Mouse (Mus musculus) kidney, postnatal 0 days (tissue): ENCODE data around the gene Cry2. TPM values are rescaled to one million over a fixed set of nuclear protein-coding genes. Genes with fewer than 3 reads are reported as not detected.

Experiments
- ATAC-seq: fragments of 200-750 bp; cut with Nextera tagmentation; replicated peaks from 2 replicates; pipeline ENCODE4 v1.8.0; 2017; ENCODE audit warnings: low read depth, moderate number of reproducible peaks, moderate TSS enrichment, moderate library complexity; ENCODE audit not compliant: low FRiP score
- DNase-seq: peaks from one replicate; pipeline ENCODE4 v3.0.0-alpha.2; 2016; ENCODE audit warnings: low spot score
- H3K27ac ChIP-seq: fragments of 300-500 bp; sonication (generic); 2 replicates; pipeline ENCODE4 v1.5.1; 2014; ENCODE audit warnings: mild to moderate bottlenecking
- H3K27me3 ChIP-seq: fragments of 300-500 bp; sonication (generic); 2 replicates; pipeline ENCODE4 v1.6.1; 2014; ENCODE audit warnings: low read length, mixed read lengths; ENCODE audit not compliant: insufficient read depth
- H3K36me3 ChIP-seq: fragments of 300-500 bp; sonication (generic); 2 replicates; pipeline ENCODE4 v1.6.1; 2014; ENCODE audit warnings: low read length, mixed read lengths; ENCODE audit not compliant: insufficient read depth
- H3K4me1 ChIP-seq: fragments of 300-500 bp; sonication (generic); replicated peaks from 2 replicates; pipeline ENCODE4 v1.6.1; 2014; ENCODE audit warnings: antibody characterized with exemption, low read length, mixed read lengths; ENCODE audit not compliant: insufficient read depth
- H3K4me2 ChIP-seq: fragments of 300-500 bp; sonication (generic); 2 replicates; pipeline ENCODE4 v1.6.1; 2014; ENCODE audit warnings: mild to moderate bottlenecking, low read length, moderate library complexity, mixed read lengths
- H3K4me3 ChIP-seq: fragments of 300-500 bp; sonication (generic); replicated peaks from 2 replicates; pipeline ENCODE4 v1.5.1; 2014; ENCODE audit warnings: low read depth, low read length
- H3K9ac ChIP-seq: fragments of 300-500 bp; sonication (generic); 2 replicates; pipeline ENCODE4 v1.6.1; 2014; ENCODE audit warnings: low read depth, low read length
- H3K9me3 ChIP-seq: fragments of 300-500 bp; sonication (generic); replicated peaks from 2 replicates; pipeline ENCODE4 v1.6.1; 2016; ENCODE audit warnings: low read length, inconsistent platforms, mixed read lengths
- CTCF ChIP-seq: IDR thresholded peaks from 2 replicates; pipeline ENCODE4 v1.5.1; 2016; ENCODE audit warnings: antibody characterized with exemption, low read depth, mild to moderate bottlenecking, moderate library complexity
- WGBS: fragments of 180-500 bp; shearing (Covaris S2); extraction: QIAGEN DNeasy Blood & Tissue Kit; methylation state at CpG from one replicate; pipeline ENCODE4 v1.1.7; 2014; 5-methylcytosine and 5-hydroxymethylcytosine counted together
- polyA plus RNA-seq: library from polyadenylated mRNA; unstranded; fragments of >200 nt; fragmentation: Nextera tagmentation; extraction: Ambion mirVana; gene quantifications from 2 replicates; pipeline ENCODE4 v1.2.1, GENCODE M21; 2015

Gene Cry2
- polyA plus RNA-seq, 1 experiment from 2014 or later, result 10.1 TPM

DNA sequence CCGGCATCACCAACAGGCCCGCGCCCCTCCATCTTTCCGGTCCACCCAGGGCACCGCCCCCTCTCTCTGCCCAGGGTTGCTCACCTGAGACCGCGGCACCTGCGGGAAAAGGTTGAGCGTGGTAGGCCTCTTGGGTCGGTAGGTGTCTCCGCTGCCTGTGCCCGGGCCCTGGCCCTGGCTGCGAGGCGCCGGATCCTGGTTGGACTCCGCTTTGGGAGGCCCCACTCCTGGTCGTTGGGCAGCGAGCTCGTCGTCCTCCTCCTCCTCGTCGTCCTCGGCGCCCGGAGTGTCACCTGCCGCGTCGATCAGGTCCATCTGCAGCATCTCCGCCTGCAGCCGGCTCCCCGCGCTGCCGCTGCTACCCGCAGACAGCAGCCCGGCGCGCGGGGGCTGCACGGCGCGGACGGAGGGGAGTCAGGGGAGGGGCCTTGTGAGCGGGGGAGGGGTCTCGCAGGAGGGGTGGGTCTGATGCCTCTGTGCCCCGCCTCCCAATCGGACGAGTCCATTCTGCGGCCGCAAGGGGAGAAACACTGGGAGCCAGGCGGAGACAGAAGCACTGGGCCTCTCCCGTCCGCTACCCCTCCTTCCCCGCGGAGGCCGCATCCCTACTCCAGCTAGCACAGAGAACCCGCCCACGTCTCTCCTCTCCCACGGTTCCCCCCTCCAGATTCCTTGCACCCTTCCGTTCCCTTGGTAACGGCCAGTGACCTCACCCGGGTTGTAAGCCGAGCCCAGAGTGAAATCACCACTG lies 44.8 kb downstream of the Cry2 start:
- ATAC-seq, result peak; percentile 92
- H3K4me3 ChIP-seq, result peak overlapping the region; percentile 69
- TF ChIP-seq CTCF, result no peak; the same call in 1 of the 2 replicates
- no peaks in the 10 kb centered on the region for H3K9me3 ChIP-seq
- no peaks in the 10 kb centered on the region; the same call in 1 of the 2 replicates for H3K27me3 ChIP-seq
- H3K4me2 ChIP-seq, result peak overlapping the region; percentile 90
- WGBS, result under 1% methylated on average over 53 of the region's 62 CpGs
- H3K27ac ChIP-seq, result peak overlapping the region; percentile 79
- peak; percentile 98 for DNase-seq
- peaks cover 22% of the 10 kb centered on the region; the same call in 1 of the 2 replicates for H3K36me3 ChIP-seq
- peaks cover 31% of the 10 kb centered on the region for H3K4me1 ChIP-seq
- peak overlapping the region; percentile 68 for H3K9ac ChIP-seq

DNA sequence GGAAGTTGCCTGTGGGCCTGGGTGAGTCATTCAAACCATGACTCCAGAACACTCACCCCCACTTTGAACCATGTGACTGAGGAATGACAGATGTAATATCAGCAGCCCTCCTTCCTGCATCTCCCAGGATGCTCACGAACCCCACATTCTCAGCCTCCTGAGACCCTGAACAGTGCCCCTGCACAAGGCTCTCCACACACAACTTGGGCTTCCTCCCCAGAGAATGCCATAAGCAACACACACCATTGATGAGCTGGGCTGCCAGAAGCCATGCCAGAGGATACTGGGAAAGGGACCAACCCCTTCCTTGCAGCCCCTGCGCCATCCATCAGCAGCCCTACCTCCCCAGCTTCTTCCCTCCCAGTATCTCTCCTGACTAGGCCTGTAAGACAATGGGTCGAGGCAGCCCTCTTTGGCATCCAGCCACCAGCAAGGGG lies 45.7 kb downstream of the Cry2 start:
- Histone ChIP-seq H3K27me3 (no peaks in the 10 kb centered on the region), H3K4me3 (peak overlapping the region; percentile 69), H3K9ac (peak overlapping the region; percentile 68; the same call in 1 of the 2 replicates), H3K4me1 (peaks cover 31% of the 10 kb centered on the region), H3K27ac (no peak overlapping the region), H3K36me3 (peaks cover 22% of the 10 kb centered on the region; the same call in 1 of the 2 replicates), H3K4me2 (peak overlapping the region; percentile 90), H3K9me3 (no peaks in the 10 kb centered on the region)
- TF ChIP-seq CTCF, result no peak
- no peak for ATAC-seq
- WGBS, result 52% methylated on average over 3 of the region's 3 CpGs
- DNase-seq, result no peak

DNA sequence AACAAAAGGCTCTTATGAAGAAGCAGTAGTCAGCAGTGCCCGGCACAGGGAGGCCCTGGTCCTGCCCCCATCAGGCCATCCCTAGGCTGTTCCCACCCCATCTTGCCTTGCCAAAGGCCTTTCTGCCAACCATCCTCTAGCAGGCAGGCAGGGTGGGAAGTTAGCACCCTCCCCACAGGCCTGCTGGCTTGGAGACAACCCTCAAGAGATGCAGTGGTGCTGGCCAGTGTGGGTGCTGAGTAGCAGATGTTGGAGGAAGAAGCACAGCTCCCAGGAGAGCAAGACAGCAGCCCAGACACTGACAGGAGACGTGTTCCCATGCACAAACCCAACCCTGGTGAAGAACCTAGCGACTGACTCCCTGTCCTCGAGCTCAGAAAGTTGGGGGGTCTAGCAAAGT lies 46.2 kb downstream of the Cry2 start:
- no peak for TF ChIP-seq CTCF
- H3K27me3 ChIP-seq, result no peaks in the 10 kb centered on the region
- peaks cover 30% of the 10 kb centered on the region for H3K4me1 ChIP-seq
- DNase-seq (no peak), ATAC-seq (no peak)
- no peak overlapping the region for H3K27ac ChIP-seq
- H3K36me3 ChIP-seq, result peaks cover 22% of the 10 kb centered on the region; the same call in 1 of the 2 replicates
- 80% methylated on average over 4 of the region's 4 CpGs for WGBS
- no peak overlapping the region for H3K9ac ChIP-seq
- H3K4me2 ChIP-seq, result no peak overlapping the region
- no peaks in the 10 kb centered on the region for H3K9me3 ChIP-seq
- no peak overlapping the region for H3K4me3 ChIP-seq

DNA sequence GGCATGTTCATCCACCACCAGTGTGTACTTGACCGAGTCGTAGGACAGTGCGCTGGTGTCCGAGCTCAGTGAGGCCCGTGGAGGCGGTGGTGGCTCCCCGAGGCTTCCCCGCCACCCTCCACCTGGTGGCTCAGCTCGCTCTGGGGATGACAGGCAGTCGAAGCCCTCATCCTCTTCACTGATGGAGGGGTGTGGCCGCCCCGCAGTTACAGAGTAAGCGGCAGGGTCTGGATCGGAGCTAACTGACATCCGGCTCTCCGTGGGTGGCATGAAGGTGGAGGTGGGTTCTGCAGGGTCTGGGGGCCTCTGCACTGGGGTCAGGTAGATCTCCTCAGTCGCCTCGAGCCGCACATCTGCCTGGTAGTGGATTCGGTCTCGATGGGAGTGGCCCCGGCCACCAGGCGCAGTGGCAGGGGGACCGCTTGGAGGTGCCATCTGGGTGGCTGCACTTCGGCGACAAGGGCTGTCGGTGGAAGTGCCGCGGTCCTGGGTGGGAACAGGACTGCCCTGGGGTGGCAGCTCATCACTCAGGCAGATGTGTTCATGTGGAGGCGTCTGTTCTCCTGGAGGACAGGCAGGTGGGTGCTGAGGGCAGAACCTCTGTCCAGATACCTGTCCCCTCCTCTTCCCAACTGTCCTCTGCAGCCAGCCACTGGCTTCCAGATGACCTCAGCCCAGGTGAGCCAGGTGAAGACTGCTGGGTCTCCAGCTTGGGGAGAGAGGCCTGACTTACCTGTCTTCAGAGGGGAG lies 46.8 kb downstream of the Cry2 start:
- DNase-seq, result no peak

DNA sequence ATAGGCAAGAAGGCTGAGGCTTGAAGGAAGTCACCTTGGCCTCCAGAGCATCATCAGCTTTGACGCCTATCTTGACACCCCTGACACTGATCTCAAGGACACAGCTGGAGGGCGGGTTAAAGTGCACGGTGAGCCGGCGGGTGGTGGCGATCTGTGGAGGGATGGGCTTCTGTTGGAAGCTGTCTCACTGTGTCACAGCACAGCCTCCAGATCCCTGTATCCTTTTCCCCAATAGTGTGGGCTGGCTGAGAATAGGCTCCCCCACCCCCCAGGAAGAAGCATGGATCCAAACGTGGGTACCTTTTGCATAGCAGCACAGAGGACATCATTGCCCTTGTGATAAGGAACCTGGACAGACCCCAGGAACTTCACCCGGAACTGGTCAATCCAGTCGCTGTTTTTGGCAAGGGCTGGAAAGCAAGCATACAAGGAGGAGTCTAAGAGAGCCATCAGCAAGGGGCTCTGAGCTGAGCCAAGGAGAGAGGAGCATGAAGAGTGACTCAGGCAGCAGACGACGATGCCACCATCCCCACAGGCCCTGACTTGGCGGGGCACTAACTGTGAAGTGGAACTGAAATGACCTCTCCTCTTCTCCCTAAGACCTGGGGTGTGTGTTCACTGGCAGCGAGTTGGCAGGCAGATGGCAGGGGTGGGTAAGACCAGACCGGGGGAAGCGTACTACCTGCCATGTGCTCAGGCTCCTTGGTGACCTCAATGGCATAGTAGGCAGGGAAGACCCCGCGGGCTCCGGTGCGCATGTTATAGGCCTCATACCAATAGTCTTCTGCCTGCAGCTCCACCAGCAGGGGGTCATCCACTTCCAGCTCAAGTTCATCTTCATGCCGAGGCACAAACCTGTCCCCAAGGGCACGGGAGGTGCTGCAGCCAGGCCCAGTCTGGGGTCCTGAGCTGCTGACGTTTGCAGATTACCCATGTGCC lies 48.5 kb downstream of the Cry2 start:
- WGBS, result 81% methylated on average over 22 of the region's 22 CpGs
- DNase-seq, result no peak
- Histone ChIP-seq H3K4me3 (no peak overlapping the region), H3K27me3 (no peaks in the 10 kb centered on the region), H3K36me3 (peaks cover 35% of the 10 kb centered on the region), H3K4me2 (no peak overlapping the region), H3K27ac (no peak overlapping the region), H3K4me1 (peaks cover 15% of the 10 kb centered on the region), H3K9me3 (no peaks in the 10 kb centered on the region), H3K9ac (no peak overlapping the region)
- no peak for TF ChIP-seq CTCF
- no peak for ATAC-seq

More for the DNA sequence above, 46.8 kb downstream of the Cry2 start:
- Histone ChIP-seq H3K4me1 (peaks cover 23% of the 10 kb centered on the region), H3K9me3 (no peaks in the 10 kb centered on the region), H3K27me3 (no peaks in the 10 kb centered on the region), H3K27ac (no peak overlapping the region), H3K9ac (no peak overlapping the region), H3K4me3 (no peak overlapping the region), H3K36me3 (peaks cover 25% of the 10 kb centered on the region), H3K4me2 (no peak overlapping the region)
- TF ChIP-seq CTCF, result no peak
- no peak for ATAC-seq
- 92% methylated on average over 30 of the region's 30 CpGs for WGBS
